Mouse (Mus musculus): ENCODE results near the gene Mast4. TPM values are rescaled to one million over a fixed set of nuclear protein-coding genes. Genes with fewer than 3 reads are reported as not detected.

Mast4 gene
- total and polyA plus RNA-seq, 3 experiments = 2.7 to 7.0 TPM; not detected in 1

DNA sequence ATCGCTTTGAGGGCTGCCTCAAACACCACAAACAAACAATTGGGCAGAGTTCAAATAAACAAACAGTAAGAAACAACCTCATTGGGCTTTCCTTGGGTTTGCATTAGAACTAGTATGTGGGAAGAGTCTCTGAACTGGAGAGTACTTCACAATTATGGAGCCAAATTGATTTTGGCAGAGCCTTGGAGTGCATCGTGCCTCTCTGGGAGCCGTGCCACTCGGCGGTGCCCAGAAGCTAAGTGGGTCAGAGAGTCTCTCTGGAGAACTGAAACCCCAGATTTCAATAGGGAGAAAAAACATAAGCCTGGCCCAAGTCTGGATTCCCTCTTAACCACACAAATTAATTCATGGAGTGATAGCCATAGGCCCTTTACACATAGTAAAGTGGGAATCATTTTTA is 400.6 kb downstream of the Mast4 start:
- TF ChIP-seq ZMIZ1 (IDR thresholded peaks at IDR 0.05; ENCODE audit: low read depth, low read length) (no peak), UBTF (IDR thresholded peaks at IDR 0.05; ENCODE audit: borderline replicate concordance, insufficient read depth, low read depth, low read length) (no peak), ZNF384 (IDR thresholded peaks at IDR 0.05; ENCODE audit: low read depth, low read length) (no peak), MYC (IDR thresholded peaks at IDR 0.05; ENCODE audit: low read depth, low read length) (no peak), BHLHE40 (IDR thresholded peaks at IDR 0.05; ENCODE audit: borderline replicate concordance, low read depth, low read length) (no peak), SMC3 (IDR thresholded peaks at IDR 0.05; ENCODE audit: low read depth, low read length) (no peak), ZC3H11A (IDR thresholded peaks at IDR 0.05; ENCODE audit: low read depth, low read length) (no peak), MYB (IDR thresholded peaks at IDR 0.05; ENCODE audit: low read depth, low read length) (no peak), GABPA (IDR thresholded peaks at IDR 0.05; ENCODE audit: low read depth, low read length) (no peak), MEF2A (IDR thresholded peaks at IDR 0.05; ENCODE audit: extremely low read depth, insufficient replicate concordance, low read depth, low read length, poor library complexity, severe bottlenecking) (no peak)
- H3K27me3 ChIP-seq (ENCODE audit: control insufficient read depth in 1 of 2, insufficient read depth in 2 of 2, low read length in 2 of 2) = peaks cover 2 to 6% of the 10 kb centered on the region in 2 experiments; a peak in 3 of 4 replicates
- no peak overlapping the region for H3K27ac ChIP-seq (ENCODE audit: control insufficient read depth, low read depth, low read length)
- no peak overlapping the region for H3K9ac ChIP-seq (ENCODE audit: control insufficient read depth, low read depth, low read length, poor library complexity, severe bottlenecking)
- H3K79me2 ChIP-seq (ENCODE audit: control insufficient read depth, insufficient read depth, low read length, poor library complexity) = no peaks in the 10 kb centered on the region
- H3K9me3 ChIP-seq (replicated peaks; ENCODE audit: insufficient read depth, low read length) = no peaks in the 10 kb centered on the region
- no peak for DNase-seq (ENCODE audit: low read depth, low spot score)
- no peak overlapping the region for H3K4me3 ChIP-seq (ENCODE audit: control insufficient read depth in 1 of 2, insufficient read depth in 1 of 2, low read depth in 2 of 2, low read length in 2 of 2)
- no peaks in the 10 kb centered on the region; a peak in 1 of 4 replicates for H3K4me1 ChIP-seq (ENCODE audit: control insufficient read depth in 1 of 2, insufficient read depth in 2 of 2, low read length in 2 of 2)
- no peaks in the 10 kb centered on the region for H3K36me3 ChIP-seq (ENCODE audit: control insufficient read depth in 1 of 2, insufficient read depth in 2 of 2, low read length in 2 of 2)

DNA sequence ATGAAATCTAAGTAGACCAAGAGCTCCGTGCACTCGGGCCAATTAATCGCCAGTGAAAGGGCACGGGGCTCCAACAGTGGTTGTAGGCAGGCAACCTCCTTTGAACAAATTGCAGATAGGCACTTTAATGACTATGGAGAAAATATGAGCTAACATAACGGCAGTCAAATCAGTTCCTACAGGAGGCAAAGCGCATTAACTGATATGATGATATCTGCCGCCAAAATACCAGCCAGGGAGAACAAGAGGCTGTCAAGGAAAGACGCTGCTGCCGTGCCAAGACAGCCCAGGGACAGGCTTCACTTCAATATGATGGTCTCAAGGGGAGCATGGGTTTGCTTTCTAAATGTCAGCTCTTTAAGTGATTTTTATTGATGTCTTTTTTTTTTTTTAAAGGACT is 401.9 kb downstream of the Mast4 start:
- H3K4me3 ChIP-seq (ENCODE audit: control insufficient read depth in 1 of 2, insufficient read depth in 1 of 2, low read depth in 2 of 2, low read length in 2 of 2) = no peak overlapping the region
- peak; percentile 28 for DNase-seq (ENCODE audit: low read depth, low spot score)

DNA sequence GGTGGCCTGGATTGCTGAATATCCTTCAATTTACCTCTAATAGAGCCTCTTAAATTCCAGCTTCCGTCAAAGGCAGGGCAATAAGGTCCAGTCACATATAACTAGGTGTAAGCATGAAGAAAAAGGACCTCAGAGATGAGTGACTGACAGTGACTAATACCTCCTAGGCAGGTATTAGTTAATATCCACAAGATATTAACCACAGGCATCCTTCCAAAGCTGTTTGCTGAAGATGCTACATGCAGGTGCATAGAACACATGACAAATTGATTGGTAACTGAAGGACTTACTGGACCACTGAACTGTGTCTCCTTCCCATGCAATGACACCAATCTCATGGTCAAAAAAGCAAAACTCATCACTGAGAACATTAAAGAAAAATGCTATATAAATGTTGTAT is 402.3 kb downstream of the Mast4 start:
- H3K27ac ChIP-seq (ENCODE audit: control insufficient read depth, low read depth, low read length) = no peak overlapping the region
- no peaks in the 10 kb centered on the region for H3K9me3 ChIP-seq (replicated peaks; ENCODE audit: insufficient read depth, low read length)
- TF ChIP-seq RCOR1 (IDR thresholded peaks at IDR 0.05; ENCODE audit: low read depth, low read length) (no peak), MYB (IDR thresholded peaks at IDR 0.05; ENCODE audit: low read depth, low read length) (no peak), CHD1 (IDR thresholded peaks at IDR 0.05; ENCODE audit: low read depth, low read length) (no peak)
- no peak overlapping the region for H3K9ac ChIP-seq (ENCODE audit: control insufficient read depth, low read depth, low read length, poor library complexity, severe bottlenecking)
- H3K79me2 ChIP-seq (ENCODE audit: control insufficient read depth, insufficient read depth, low read length, poor library complexity) = no peaks in the 10 kb centered on the region
- no peak overlapping the region for H3K4me3 ChIP-seq (ENCODE audit: control insufficient read depth in 1 of 2, insufficient read depth in 1 of 2, low read depth in 2 of 2, low read length in 2 of 2)
- H3K27me3 ChIP-seq (ENCODE audit: control insufficient read depth in 1 of 2, insufficient read depth in 2 of 2, low read length in 2 of 2) = peaks cover 0 to 2% of the 10 kb centered on the region in 2 experiments; a peak in 3 of 4 replicates
- DNase-seq (ENCODE audit: low read depth, low spot score) = no peak
- H3K4me1 ChIP-seq (ENCODE audit: control insufficient read depth in 1 of 2, insufficient read depth in 2 of 2, low read length in 2 of 2) = no peaks in the 10 kb centered on the region; a peak in 1 of 4 replicates
- H3K36me3 ChIP-seq (ENCODE audit: control insufficient read depth in 1 of 2, insufficient read depth in 2 of 2, low read length in 2 of 2) = no peaks in the 10 kb centered on the region

More for the DNA sequence above, 401.9 kb downstream of the Mast4 start:
- H3K9ac ChIP-seq (ENCODE audit: control insufficient read depth, low read depth, low read length, poor library complexity, severe bottlenecking) = no peak overlapping the region
- no peaks in the 10 kb centered on the region for H3K9me3 ChIP-seq (replicated peaks; ENCODE audit: insufficient read depth, low read length)
- TF ChIP-seq POLR2A (IDR thresholded peaks at IDR 0.05; ENCODE audit: control insufficient read depth in 1 of 2, insufficient read depth in 1 of 2, low read depth in 1 of 2, low read length in 2 of 2, poor library complexity in 1 of 2) (no peak), EP300 (IDR thresholded peaks at IDR 0.05; ENCODE audit: low read depth in 1 of 2, low read length in 2 of 2) (peak in 1 of 2 experiments; percentile 53; a peak in 1 of 4 replicates), GATA1 (IDR thresholded peaks at IDR 0.05; ENCODE audit: low read depth, low read length) (peak; percentile 22; the same call in 1 of the 2 replicates), POLR2AphosphoS2 (IDR thresholded peaks at IDR 0.05; ENCODE audit: low read length) (no peak)
- H3K79me2 ChIP-seq (ENCODE audit: control insufficient read depth, insufficient read depth, low read length, poor library complexity) = no peaks in the 10 kb centered on the region
- no peaks in the 10 kb centered on the region for H3K36me3 ChIP-seq (ENCODE audit: control insufficient read depth in 1 of 2, insufficient read depth in 2 of 2, low read length in 2 of 2)
- peaks cover 2 to 3% of the 10 kb centered on the region in 2 experiments; a peak in 3 of 4 replicates for H3K27me3 ChIP-seq (ENCODE audit: control insufficient read depth in 1 of 2, insufficient read depth in 2 of 2, low read length in 2 of 2)
- H3K27ac ChIP-seq (ENCODE audit: control insufficient read depth, low read depth, low read length) = no peak overlapping the region
- no peaks in the 10 kb centered on the region; a peak in 1 of 4 replicates for H3K4me1 ChIP-seq (ENCODE audit: control insufficient read depth in 1 of 2, insufficient read depth in 2 of 2, low read length in 2 of 2)

Data from MEL (cell line).